Mouse (Mus musculus): ENCODE measurements around the gene Uchl4. TPM values are rescaled to one million over a fixed set of nuclear protein-coding genes. Genes with fewer than 3 reads are reported as not detected.

The Uchl4 gene
- polyA plus RNA-seq, 1 experiment: not detected

DNA sequence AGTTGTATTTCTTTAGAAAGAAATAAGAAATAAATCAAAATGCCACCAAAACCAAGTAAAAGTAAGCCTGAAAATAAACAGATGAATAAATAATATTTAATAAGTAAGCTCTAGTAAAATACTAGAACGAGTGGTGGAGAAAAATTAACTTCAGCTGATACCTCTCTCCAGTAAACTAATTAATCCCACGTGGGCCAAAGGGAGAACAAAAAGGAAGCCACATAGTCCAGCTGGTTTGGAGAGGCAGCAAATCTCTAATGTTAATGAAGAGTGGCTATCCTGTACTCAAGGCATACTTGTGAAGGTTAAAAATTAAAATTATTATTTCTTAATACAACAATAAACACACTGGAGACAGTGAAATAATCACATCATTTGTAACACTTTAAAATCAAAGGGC lies 5.1 kb downstream of the Uchl4 start:
- Histone ChIP-seq H3K27ac (ENCODE audit: control insufficient read depth, insufficient read depth, low read length) (no peak overlapping the region), H3K4me1 (replicated peaks; ENCODE audit: control insufficient read depth, insufficient read depth, low read length) (no peaks in the 10 kb centered on the region), H3K36me3 (ENCODE audit: control insufficient read depth, insufficient read depth, low read length) (no peaks in the 10 kb centered on the region), H3K27me3 (ENCODE audit: control insufficient read depth, insufficient read depth, low read length) (no peaks in the 10 kb centered on the region), H3K4me3 (ENCODE audit: control insufficient read depth, insufficient read depth, low read length) (no peak overlapping the region)
- 77% methylated on average over 2 of the region's 2 CpGs for WGBS
- no peak for DNase-seq
- TF ChIP-seq POLR2A (IDR thresholded peaks at IDR 0.05; ENCODE audit: control insufficient read depth, extremely low read depth, insufficient read depth, low read length, poor library complexity): no peak
- TF ChIP-seq CTCF (IDR thresholded peaks at IDR 0.05; ENCODE audit: borderline replicate concordance, control insufficient read depth, extremely low read depth, insufficient read depth, low read length, poor library complexity): no peak

DNA sequence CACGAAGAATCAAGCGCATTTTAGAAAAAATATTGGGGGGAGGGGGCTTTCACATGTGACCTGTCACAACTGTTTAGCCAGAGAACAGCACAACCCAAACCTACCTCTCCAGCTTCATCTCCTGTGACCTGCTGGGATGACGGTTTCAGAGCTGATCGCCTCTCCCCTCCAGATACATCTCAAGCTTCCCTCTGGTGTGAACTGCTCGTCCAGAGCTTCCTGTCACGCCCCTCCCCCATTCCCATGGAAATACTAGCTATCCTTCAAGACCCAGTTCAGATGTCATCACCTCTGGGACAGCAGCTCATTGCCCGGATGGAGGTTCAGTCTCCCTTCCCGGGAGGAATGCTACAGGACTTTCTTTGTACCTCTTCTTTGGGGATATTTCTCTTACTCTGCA lies 5.7 kb downstream of the Uchl4 start:
- DNase-seq: no peak
- Histone ChIP-seq H3K27ac (ENCODE audit: control insufficient read depth, insufficient read depth, low read length) (no peak overlapping the region), H3K4me1 (replicated peaks; ENCODE audit: control insufficient read depth, insufficient read depth, low read length) (no peaks in the 10 kb centered on the region), H3K27me3 (ENCODE audit: control insufficient read depth, insufficient read depth, low read length) (no peaks in the 10 kb centered on the region), H3K4me3 (ENCODE audit: control insufficient read depth, insufficient read depth, low read length) (no peak overlapping the region), H3K36me3 (ENCODE audit: control insufficient read depth, insufficient read depth, low read length) (no peaks in the 10 kb centered on the region)
- 83% methylated on average over 8 of the region's 8 CpGs for WGBS
- no peak for TF ChIP-seq CTCF (IDR thresholded peaks at IDR 0.05; ENCODE audit: borderline replicate concordance, control insufficient read depth, extremely low read depth, insufficient read depth, low read length, poor library complexity)
- TF ChIP-seq POLR2A (IDR thresholded peaks at IDR 0.05; ENCODE audit: control insufficient read depth, extremely low read depth, insufficient read depth, low read length, poor library complexity): no peak

DNA sequence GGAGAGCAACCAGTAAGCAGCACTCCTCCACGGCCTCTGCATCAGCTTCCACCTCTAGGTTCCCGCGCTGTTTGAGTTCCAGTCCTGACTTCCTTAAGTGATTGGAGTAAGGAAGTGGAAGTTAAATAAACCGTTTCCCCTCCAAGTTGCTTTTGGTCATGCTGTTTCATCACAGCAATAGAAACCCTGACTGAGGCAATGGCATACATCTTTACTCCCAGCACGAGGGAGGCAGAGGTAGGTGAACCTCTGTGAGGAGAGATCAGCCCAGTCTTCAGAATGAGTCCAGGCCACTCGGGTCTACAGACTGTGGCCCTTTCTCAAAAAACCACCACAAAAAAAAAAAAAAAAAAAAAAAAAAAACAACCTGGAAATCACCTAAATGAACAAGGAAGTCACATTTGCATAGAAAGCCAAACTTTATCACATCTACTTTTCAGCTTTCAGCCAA lies 7.4 kb downstream of the Uchl4 start:
- whole genome bisulfite sequencing: 69% methylated on average over 6 of the region's 6 CpGs
- Histone ChIP-seq H3K4me3 (ENCODE audit: control insufficient read depth, insufficient read depth, low read length) (no peak overlapping the region), H3K27ac (ENCODE audit: control insufficient read depth, insufficient read depth, low read length) (no peak overlapping the region), H3K27me3 (ENCODE audit: control insufficient read depth, insufficient read depth, low read length) (no peaks in the 10 kb centered on the region), H3K36me3 (ENCODE audit: control insufficient read depth, insufficient read depth, low read length) (no peaks in the 10 kb centered on the region), H3K4me1 (replicated peaks; ENCODE audit: control insufficient read depth, insufficient read depth, low read length) (no peaks in the 10 kb centered on the region)
- no peak for DNase-seq
- TF ChIP-seq CTCF (IDR thresholded peaks at IDR 0.05; ENCODE audit: borderline replicate concordance, control insufficient read depth, extremely low read depth, insufficient read depth, low read length, poor library complexity): no peak
- TF ChIP-seq POLR2A (IDR thresholded peaks at IDR 0.05; ENCODE audit: control insufficient read depth, extremely low read depth, insufficient read depth, low read length, poor library complexity): no peak

DNA sequence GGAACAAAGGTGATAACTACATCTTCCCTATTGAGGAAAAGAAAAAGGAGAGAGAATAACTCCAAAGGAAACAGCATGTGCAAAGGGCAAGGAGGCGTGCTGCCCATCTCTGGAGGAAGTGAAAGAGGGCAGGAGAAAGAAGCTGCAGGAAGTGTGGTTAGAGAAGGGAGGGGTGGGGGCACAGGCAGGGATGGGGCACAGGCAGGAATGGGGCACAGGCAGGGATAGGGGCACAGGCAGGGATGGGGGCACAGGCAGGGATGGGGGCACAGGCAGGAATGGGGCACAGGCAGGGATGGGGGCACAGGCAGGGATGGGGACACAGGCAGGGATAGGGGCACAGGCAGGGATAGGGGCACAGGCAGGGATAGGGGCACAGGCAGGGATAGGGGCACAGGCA lies 14.4 kb downstream of the Uchl4 start:
- peaks cover 5% of the 10 kb centered on the region; the same call in 1 of the 2 replicates for H3K4me1 ChIP-seq (replicated peaks; ENCODE audit: control insufficient read depth, insufficient read depth, low read length)
- TF ChIP-seq POLR2A (IDR thresholded peaks at IDR 0.05; ENCODE audit: control insufficient read depth, extremely low read depth, insufficient read depth, low read length, poor library complexity) (no peak), CTCF (IDR thresholded peaks at IDR 0.05; ENCODE audit: borderline replicate concordance, control insufficient read depth, extremely low read depth, insufficient read depth, low read length, poor library complexity) (no peak)
- no peak for DNase-seq
- 24% methylated on average over 1 of the region's 1 CpGs for WGBS
- H3K27ac ChIP-seq (ENCODE audit: control insufficient read depth, insufficient read depth, low read length): no peak overlapping the region
- H3K36me3 ChIP-seq (ENCODE audit: control insufficient read depth, insufficient read depth, low read length): no peaks in the 10 kb centered on the region
- no peak overlapping the region for H3K4me3 ChIP-seq (ENCODE audit: control insufficient read depth, insufficient read depth, low read length)
- no peaks in the 10 kb centered on the region for H3K27me3 ChIP-seq (ENCODE audit: control insufficient read depth, insufficient read depth, low read length)

DNA sequence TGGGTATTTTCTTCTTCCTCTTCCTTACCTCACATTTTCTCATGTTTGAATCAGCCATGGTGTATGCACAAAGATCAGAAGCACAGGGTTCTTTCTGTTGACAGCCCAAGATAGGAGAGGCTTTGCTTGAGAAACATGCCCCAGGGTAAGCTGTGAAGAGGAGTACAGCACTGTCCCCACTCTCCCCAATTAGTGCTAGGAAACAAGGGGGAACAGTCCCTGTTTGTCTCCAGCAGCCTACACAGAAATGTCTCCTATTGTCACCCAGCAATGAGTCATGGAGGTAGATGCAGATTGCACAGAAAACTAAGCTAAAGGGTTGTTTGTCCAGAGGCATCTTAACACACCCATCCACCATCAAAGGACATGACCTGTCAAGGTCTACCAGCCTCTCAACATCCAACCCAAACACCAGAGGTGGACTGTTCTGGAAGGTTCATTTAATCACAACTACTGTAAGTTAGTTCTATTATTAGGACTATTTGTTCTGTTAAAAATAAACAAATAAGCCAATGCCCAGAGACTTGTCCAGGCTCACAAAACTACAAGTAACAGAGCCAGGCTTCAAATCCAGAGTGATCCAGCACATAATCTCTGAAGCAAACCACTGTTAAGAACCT lies 15.2 kb downstream of the Uchl4 start:
- TF ChIP-seq CTCF (IDR thresholded peaks at IDR 0.05; ENCODE audit: borderline replicate concordance, control insufficient read depth, extremely low read depth, insufficient read depth, low read length, poor library complexity) (no peak), POLR2A (IDR thresholded peaks at IDR 0.05; ENCODE audit: control insufficient read depth, extremely low read depth, insufficient read depth, low read length, poor library complexity) (no peak)
- H3K4me3 ChIP-seq (ENCODE audit: control insufficient read depth, insufficient read depth, low read length): no peak overlapping the region
- no peak overlapping the region for H3K27ac ChIP-seq (ENCODE audit: control insufficient read depth, insufficient read depth, low read length)
- H3K4me1 ChIP-seq (replicated peaks; ENCODE audit: control insufficient read depth, insufficient read depth, low read length): peaks cover 5% of the 10 kb centered on the region; the same call in 1 of the 2 replicates
- no peaks in the 10 kb centered on the region for H3K36me3 ChIP-seq (ENCODE audit: control insufficient read depth, insufficient read depth, low read length)
- H3K27me3 ChIP-seq (ENCODE audit: control insufficient read depth, insufficient read depth, low read length): no peaks in the 10 kb centered on the region
- DNase-seq: no peak

DNA sequence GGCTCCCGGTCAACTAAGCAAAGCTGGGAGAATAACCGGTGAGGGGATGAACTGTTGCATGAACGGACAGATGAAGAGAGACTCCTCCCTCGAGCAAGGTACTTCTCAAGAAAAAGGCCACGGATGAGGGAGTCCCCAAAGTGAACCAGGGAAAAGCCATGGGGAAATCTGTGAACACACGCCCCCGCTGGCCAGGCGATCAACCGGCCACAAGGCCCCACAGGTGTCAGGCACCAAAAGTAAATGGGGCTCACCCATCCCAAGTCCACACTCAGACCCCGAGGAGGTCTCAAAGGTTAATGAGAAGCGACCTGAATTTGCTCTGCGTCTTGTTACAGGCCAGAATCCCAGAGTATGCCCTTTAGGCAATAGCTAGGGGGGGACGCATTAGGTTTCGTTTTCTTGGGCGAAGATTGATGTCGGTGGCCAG lies 17.6 kb downstream of the Uchl4 start:
- H3K27me3 ChIP-seq (ENCODE audit: control insufficient read depth, insufficient read depth, low read length): no peaks in the 10 kb centered on the region
- DNase-seq: peak; percentile 25

More for the DNA sequence above, 17.6 kb downstream of the Uchl4 start:
- no peaks in the 10 kb centered on the region for H3K36me3 ChIP-seq (ENCODE audit: control insufficient read depth, insufficient read depth, low read length)
- H3K27ac ChIP-seq (ENCODE audit: control insufficient read depth, insufficient read depth, low read length): no peak overlapping the region
- WGBS: under 1% methylated on average over 16 of the region's 16 CpGs
- peaks cover 5% of the 10 kb centered on the region; the same call in 1 of the 2 replicates for H3K4me1 ChIP-seq (replicated peaks; ENCODE audit: control insufficient read depth, insufficient read depth, low read length)
- no peak for TF ChIP-seq CTCF (IDR thresholded peaks at IDR 0.05; ENCODE audit: borderline replicate concordance, control insufficient read depth, extremely low read depth, insufficient read depth, low read length, poor library complexity)
- no peak for TF ChIP-seq POLR2A (IDR thresholded peaks at IDR 0.05; ENCODE audit: control insufficient read depth, extremely low read depth, insufficient read depth, low read length, poor library complexity)
- peak overlapping the region; percentile 60 for H3K4me3 ChIP-seq (ENCODE audit: control insufficient read depth, insufficient read depth, low read length)

All from thymus, adult 2 months (tissue).